Mouse (Mus musculus) testis, adult 2 months (tissue): ENCODE measurements around the gene Trak2.

Source experiments
- CTCF ChIP-seq: fragments of 200-500 bp; IDR thresholded peaks from 2 replicates; pipeline ENCODE4 v1.5.1; 2012; ENCODE audit warnings: low read depth, mild to moderate bottlenecking, inconsistent platforms, low read length, moderate library complexity; ENCODE audit not compliant: control insufficient read depth, insufficient read depth, insufficient replicate concordance
- POLR2A ChIP-seq: fragments of 200-500 bp; IDR thresholded peaks from 2 replicates; pipeline ENCODE4 v1.6.1; 2012; ENCODE audit warnings: low read depth, mild to moderate bottlenecking, inconsistent platforms, low read length, moderate library complexity; ENCODE audit not compliant: control insufficient read depth

GRCm38 (mm10) chr1:58971097-58971496 lies 2.1 kb downstream of the Trak2 start:
- TF ChIP-seq CTCF, result no peak
- no peak for TF ChIP-seq POLR2A
